Mouse (Mus musculus) heart, embryonic 11.5 days (tissue): Measurements from ENCODE around the gene Gm17617. TPM values are rescaled to one million over a fixed set of nuclear protein-coding genes. Genes with fewer than 3 reads are reported as not detected.

Experiments
- ATAC-seq: fragments of 200-750 bp; cut with Nextera tagmentation; replicated peaks from 2 replicates; pipeline ENCODE4 v1.8.0; 2017; ENCODE audit warnings: moderate library complexity; ENCODE audit not compliant: insufficient number of reproducible peaks, low FRiP score, low TSS enrichment
- H3K27ac ChIP-seq: fragments of 300-500 bp; sonication (generic); 2 replicates; pipeline ENCODE4 v1.5.1; 2014; ENCODE audit warnings: mild to moderate bottlenecking, low read depth, low read length
- H3K27me3 ChIP-seq: fragments of 300-500 bp; sonication (generic); 2 replicates; pipeline ENCODE4 v1.6.1; 2014; ENCODE audit warnings: mild to moderate bottlenecking, low read length, mixed read lengths; ENCODE audit not compliant: control insufficient read depth, insufficient read depth
- H3K36me3 ChIP-seq: fragments of 300-500 bp; sonication (generic); 2 replicates; pipeline ENCODE4 v1.6.1; 2014; ENCODE audit warnings: mild to moderate bottlenecking, low read length, moderate library complexity, mixed read lengths; ENCODE audit not compliant: control insufficient read depth, insufficient read depth
- H3K4me1 ChIP-seq: fragments of 300-500 bp; sonication (generic); 2 replicates; pipeline ENCODE4 v1.6.1; 2014; ENCODE audit warnings: low read length; ENCODE audit not compliant: control insufficient read depth, insufficient read depth
- H3K4me2 ChIP-seq: fragments of 300-500 bp; sonication (generic); 2 replicates; pipeline ENCODE4 v1.6.1; 2014; ENCODE audit warnings: mild to moderate bottlenecking, moderate library complexity
- H3K4me3 ChIP-seq: fragments of 300-500 bp; sonication (generic); 2 replicates; pipeline ENCODE4 v1.5.1; 2014; ENCODE audit warnings: low read depth, low read length
- H3K9ac ChIP-seq: fragments of 300-500 bp; sonication (generic); 2 replicates; pipeline ENCODE4 v1.6.1; 2014; ENCODE audit warnings: mild to moderate bottlenecking, low read depth, low read length, moderate library complexity
- H3K9me3 ChIP-seq: fragments of 300-500 bp; sonication (generic); replicated peaks from 2 replicates; pipeline ENCODE4 v1.6.1; 2016; ENCODE audit warnings: low read length; ENCODE audit not compliant: control insufficient read depth
- WGBS: fragments of 180-500 bp; shearing (Covaris S2); extraction: QIAGEN DNeasy Blood & Tissue Kit; methylation state at CpG from one replicate; pipeline ENCODE4 v1.1.7; 2014; ENCODE audit not compliant: insufficient replicate concordance; 5-methylcytosine and 5-hydroxymethylcytosine counted together
- polyA plus RNA-seq: library from polyadenylated mRNA; unstranded; fragments of >200 nt; fragmentation: Nextera tagmentation; extraction: Ambion mirVana; gene quantifications from 2 replicates; pipeline ENCODE4 v1.2.1, GENCODE M21; 2014

Gene Gm17617
- polyA plus RNA-seq, 1 experiment from 2014 or later: not detected

- no peak overlapping the region for H3K27ac ChIP-seq
- peak overlapping the region; percentile 65 for H3K4me2 ChIP-seq
- WGBS: 50% methylated on average over 7 of the region's 7 CpGs
- H3K9me3 ChIP-seq: no peaks in the 10 kb centered on the region
- no peak for ATAC-seq
- peaks cover 5% of the 10 kb centered on the region for H3K4me1 ChIP-seq
- no peaks in the 10 kb centered on the region; the same call in 1 of the 2 replicates for H3K36me3 ChIP-seq
- H3K27me3 ChIP-seq: no peaks in the 10 kb centered on the region
- H3K4me3 ChIP-seq: peak overlapping the region; percentile 30; the same call in 1 of the 2 replicates
- no peak overlapping the region for H3K9ac ChIP-seq
These were observed 39.0 kb upstream of the Gm17617 start for GRCm38 (mm10) chr13:55172336-55172770.

- ATAC-seq: no peak; the same call in 1 of the 2 replicates
- H3K4me2 ChIP-seq: peak overlapping the region; percentile 65
- no peak overlapping the region for H3K27ac ChIP-seq
- peak overlapping the region; percentile 30 for H3K4me3 ChIP-seq
- peaks cover 5% of the 10 kb centered on the region for H3K4me1 ChIP-seq
- no peaks in the 10 kb centered on the region for H3K27me3 ChIP-seq
- H3K9ac ChIP-seq: peak overlapping the region; percentile 24
- no peaks in the 10 kb centered on the region; the same call in 1 of the 2 replicates for H3K36me3 ChIP-seq
- H3K9me3 ChIP-seq: no peaks in the 10 kb centered on the region
- WGBS: 16% methylated on average over 26 of the region's 26 CpGs
These were observed 38.4 kb upstream of the Gm17617 start for GRCm38 (mm10) chr13:55171517-55172335.

- Histone ChIP-seq H3K36me3 (no peaks in the 10 kb centered on the region; the same call in 1 of the 2 replicates), H3K9ac (no peak overlapping the region), H3K9me3 (no peaks in the 10 kb centered on the region), H3K27ac (no peak overlapping the region), H3K27me3 (no peaks in the 10 kb centered on the region), H3K4me3 (no peak overlapping the region), H3K4me2 (no peak overlapping the region), H3K4me1 (peaks cover 5% of the 10 kb centered on the region)
- 80% methylated on average over 13 of the region's 13 CpGs for WGBS
- ATAC-seq: no peak
These were observed 35.6 kb upstream of the Gm17617 start for GRCm38 (mm10) chr13:55168958-55169369.

GRCm38 (mm10) chr13:55168255-55168654 lies 34.9 kb upstream of the Gm17617 start:
- no peak for ATAC-seq
- H3K27me3 ChIP-seq: no peaks in the 10 kb centered on the region
- H3K36me3 ChIP-seq: no peaks in the 10 kb centered on the region; the same call in 1 of the 2 replicates
- no peak overlapping the region for H3K9ac ChIP-seq
- H3K4me3 ChIP-seq: no peak overlapping the region
- H3K4me2 ChIP-seq: no peak overlapping the region
- H3K9me3 ChIP-seq: no peaks in the 10 kb centered on the region
- no peak overlapping the region for H3K27ac ChIP-seq
- WGBS: 85% methylated on average over 5 of the region's 5 CpGs
- peaks cover 5% of the 10 kb centered on the region for H3K4me1 ChIP-seq

GRCm38 (mm10) chr13:55167798-55168197 lies 34.5 kb upstream of the Gm17617 start:
- no peak for ATAC-seq
- H3K4me2 ChIP-seq: no peak overlapping the region
- H3K9ac ChIP-seq: no peak overlapping the region
- no peak overlapping the region for H3K4me3 ChIP-seq
- H3K4me1 ChIP-seq: peaks cover 5% of the 10 kb centered on the region
- no peaks in the 10 kb centered on the region for H3K9me3 ChIP-seq
- WGBS: 82% methylated on average over 11 of the region's 11 CpGs
- H3K27ac ChIP-seq: no peak overlapping the region
- no peaks in the 10 kb centered on the region for H3K27me3 ChIP-seq
- H3K36me3 ChIP-seq: no peaks in the 10 kb centered on the region; the same call in 1 of the 2 replicates

- no peaks in the 10 kb centered on the region for H3K27me3 ChIP-seq
- no peaks in the 10 kb centered on the region; the same call in 1 of the 2 replicates for H3K36me3 ChIP-seq
- WGBS: 82% methylated on average over 32 of the region's 32 CpGs
- no peak for ATAC-seq
- H3K27ac ChIP-seq: no peak overlapping the region
- H3K9ac ChIP-seq: no peak overlapping the region
- H3K4me3 ChIP-seq: no peak overlapping the region
- no peaks in the 10 kb centered on the region for H3K9me3 ChIP-seq
- no peak overlapping the region for H3K4me2 ChIP-seq
- H3K4me1 ChIP-seq: peaks cover 4% of the 10 kb centered on the region
These were observed 33.7 kb upstream of the Gm17617 start for GRCm38 (mm10) chr13:55166806-55167725.

- Histone ChIP-seq H3K36me3 (no peaks in the 10 kb centered on the region; the same call in 1 of the 2 replicates), H3K4me3 (no peak overlapping the region), H3K27me3 (no peaks in the 10 kb centered on the region), H3K9ac (no peak overlapping the region), H3K4me1 (no peaks in the 10 kb centered on the region), H3K4me2 (no peak overlapping the region), H3K27ac (no peak overlapping the region), H3K9me3 (no peaks in the 10 kb centered on the region)
- no peak for ATAC-seq
- 84% methylated on average over 16 of the region's 16 CpGs for WGBS
These were observed 32.5 kb upstream of the Gm17617 start for GRCm38 (mm10) chr13:55165831-55166339.

- no peak for ATAC-seq
- WGBS: 64% methylated on average over 5 of the region's 5 CpGs
- Histone ChIP-seq H3K9me3 (no peaks in the 10 kb centered on the region), H3K27ac (no peak overlapping the region), H3K4me2 (no peak overlapping the region), H3K4me3 (no peak overlapping the region), H3K36me3 (no peaks in the 10 kb centered on the region; the same call in 1 of the 2 replicates), H3K4me1 (no peaks in the 10 kb centered on the region), H3K27me3 (no peaks in the 10 kb centered on the region), H3K9ac (no peak overlapping the region)
These were observed 30.2 kb upstream of the Gm17617 start for GRCm38 (mm10) chr13:55163553-55163952.
